Mouse (Mus musculus) left cerebral cortex, adult 6 months (tissue): ENCODE data around the gene F7. TPM values are rescaled to one million over a fixed set of nuclear protein-coding genes. Genes with fewer than 3 reads are reported as not detected.

ENCODE experiments used
- long read RNA-seq, 2 experiments: library from polyadenylated mRNA; unstranded; transcript quantifications; one replicate each; pipeline ENCODE4 v2.0.0; 2019 to 2020
- polyA plus RNA-seq: library from polyadenylated mRNA; unstranded; fragments of <200 nt; fragmentation: Nextera tagmentation; gene quantifications from 2 replicates; pipeline ENCODE4 v1.2.3, GENCODE M21; 2021

The F7 gene
- polyA plus RNA-seq: not detected in 2 replicates
- long read RNA-seq, experiment 1, partial matches to known transcripts: 1 of 1 reads
- long read RNA-seq, experiment 1, other reads (novel, unspliced or antisense): 0 of 1 reads
- long read RNA-seq, experiment 2: 0 reads

GRCm38 (mm10) chr8:13025487-13026224, at the start of gene F7:
Gene F7 (plus strand): TSS chr8:13026034.

GRCm38 (mm10) chr8:13037015-13037414, 11.2 kb downstream of the F7 start, which contains the start of gene F10:
Gene F10 (plus strand): TSS chr8:13037308.

GRCm38 (mm10) chr8:13060441-13061150, 34.8 kb downstream of the F7 start, which contains the start of gene Proz:
Gene Proz (plus strand): TSS chr8:13060914.

Other genes with a start within 250 kb of the F7 start
- gene Mcf2l, start 152.2 kb upstream of the F7 start, polyA plus RNA-seq: 18.8 and 21.8 TPM in 2 replicates
- not detected in 2 replicates for gene F10, start 11.3 kb downstream of the F7 start, polyA plus RNA-seq
- gene Proz, start 34.9 kb downstream of the F7 start, polyA plus RNA-seq: 0.64 and 1.4 TPM in 2 replicates
- gene Pcid2, start 79.4 kb downstream of the F7 start, polyA plus RNA-seq: 13.7 and 18.3 TPM in 2 replicates
- gene Cul4a, start 79.6 kb downstream of the F7 start, polyA plus RNA-seq: 29.1 and 31.5 TPM in 2 replicates
- gene Lamp1, start 133.1 kb downstream of the F7 start, polyA plus RNA-seq: 67.3 and 368 TPM in 2 replicates
- gene Grtp1, start 174.6 kb downstream of the F7 start, polyA plus RNA-seq: 3.8 and 3.9 TPM in 2 replicates
- 0.39 and 0.49 TPM in 2 replicates for gene Adprhl1, start 228.1 kb downstream of the F7 start, polyA plus RNA-seq